Comparison of ENCODE assay signal across 22 mouse cellular contexts in genomic region chr19:32552106-32552505, GRCm38 (mm10). TPM values are rescaled to one million over a fixed set of nuclear protein-coding genes. Genes with fewer than 3 reads are reported as not detected.
DNase-seq lines count a peak whose midpoint lies in the region; ATAC-seq and TF ChIP-seq lines count a peak whose summit lies in the region.
"Had no signal": no experiment of that assay in that cellular context is flagged by ENCODE, and none has a peak within 500 bp of the region (broad histone marks: within the 10 kb centered on the region; RNA-seq: fewer than 3 reads in every experiment).

No protein-coding gene starts in this region.

- TF ChIP-seq EP300 in heart, adult 2 months (IDR thresholded peaks at IDR 0.05; ENCODE audit: insufficient read depth, low read depth, low read length), result no peak

- 49% methylated on average over 1 of the region's 1 CpGs for WGBS in heart, adult 2 months
- WGBS in heart, embryonic 10.5 days, result 57% methylated on average over 1 of the region's 1 CpGs
- WGBS in liver, adult 2 months, result 11% methylated on average over 1 of the region's 1 CpGs
- 44% methylated on average over 1 of the region's 1 CpGs for WGBS in liver, embryonic 12.5 days (ENCODE audit: insufficient replicate concordance)
- 51% methylated on average over 1 of the region's 1 CpGs for WGBS in stomach, embryonic 16.5 days

- peak overlapping the region; percentile 34; the same call in 1 of the 2 replicates for H3K27ac ChIP-seq in heart, adult 2 months
- no peak overlapping the region for H3K27ac ChIP-seq in heart, embryonic 10.5 days
- H3K27ac ChIP-seq in liver, adult 2 months (replicated peaks; ENCODE audit: insufficient read depth, low read depth, low read length), result peak overlapping the region; percentile 80
- no peak overlapping the region for H3K27ac ChIP-seq in liver, embryonic 12.5 days
- 0 out of 2 replicates have a peak overlapping the region, but pooled peaks have one; percentile 37 for H3K27ac ChIP-seq in stomach, embryonic 16.5 days (ENCODE audit: low read length)
- H3K27ac ChIP-seq: forebrain, embryonic 12.5 days; hindbrain, embryonic 13.5 days; kidney, postnatal 0 days; left cerebral cortex, adult 2 months; liver, embryonic 13.5 days; midbrain, embryonic 12.5 days; neural tube, embryonic 12.5 days had no signal

- intact Hi-C loops in heart, adult 2 months (cut with DNase I), result no loop called here

- no peaks in the 10 kb centered on the region for H3K27me3 ChIP-seq in heart, adult 2 months (ENCODE audit: control insufficient read depth, insufficient read depth, low read length)
- no peaks in the 10 kb centered on the region for H3K27me3 ChIP-seq in heart, embryonic 10.5 days (ENCODE audit: insufficient read depth, poor library complexity, severe bottlenecking)
- H3K27me3 ChIP-seq in liver, adult 2 months (ENCODE audit: control insufficient read depth, insufficient read depth, low read length), result no peaks in the 10 kb centered on the region
- H3K27me3 ChIP-seq in liver, embryonic 12.5 days (replicated peaks), result no peaks in the 10 kb centered on the region
- H3K27me3 ChIP-seq in Patski, result peaks cover 13% of the 10 kb centered on the region
- no peaks in the 10 kb centered on the region for H3K27me3 ChIP-seq in stomach, embryonic 16.5 days (ENCODE audit: control insufficient read depth, insufficient read depth, low read length)
- H3K27me3 ChIP-seq: forebrain, embryonic 12.5 days; hindbrain, embryonic 13.5 days; liver, embryonic 13.5 days; midbrain, embryonic 12.5 days; neural tube, embryonic 12.5 days had no signal

- in situ Hi-C loops in Patski (cut with MboI; ENCODE audit: low pct_unique_long_range_greater_than_20kb), result no loop called here

- H3K9me3 ChIP-seq in heart, embryonic 10.5 days, result no peaks in the 10 kb centered on the region
- H3K9me3 ChIP-seq in liver, embryonic 12.5 days (replicated peaks), result no peaks in the 10 kb centered on the region
- no peaks in the 10 kb centered on the region for H3K9me3 ChIP-seq in stomach, embryonic 16.5 days (replicated peaks; ENCODE audit: control insufficient read depth, low read length)
- H3K9me3 ChIP-seq: forebrain, embryonic 12.5 days; hindbrain, embryonic 13.5 days; liver, embryonic 13.5 days; midbrain, embryonic 12.5 days; neural tube, embryonic 12.5 days had no signal

- H3K36me3 ChIP-seq in heart, adult 2 months (ENCODE audit: control insufficient read depth, insufficient read depth, low read length), result no peaks in the 10 kb centered on the region
- H3K36me3 ChIP-seq in heart, embryonic 10.5 days, result no peaks in the 10 kb centered on the region
- H3K36me3 ChIP-seq in liver, adult 2 months (ENCODE audit: control insufficient read depth, insufficient read depth, low read length), result no peaks in the 10 kb centered on the region
- no peaks in the 10 kb centered on the region for H3K36me3 ChIP-seq in liver, embryonic 12.5 days
- no peaks in the 10 kb centered on the region for H3K36me3 ChIP-seq in stomach, embryonic 16.5 days (ENCODE audit: control insufficient read depth, insufficient read depth, low read length)
- H3K36me3 ChIP-seq: forebrain, embryonic 12.5 days; hindbrain, embryonic 13.5 days; liver, embryonic 13.5 days; midbrain, embryonic 12.5 days; neural tube, embryonic 12.5 days had no signal

- H3K9ac ChIP-seq in heart, adult 2 months (ENCODE audit: low read depth, low read length), result no peak overlapping the region
- peak overlapping the region; percentile 25; the same call in 1 of the 2 replicates for H3K9ac ChIP-seq in liver, adult 2 months (ENCODE audit: low read depth, low read length)
- H3K9ac ChIP-seq in liver, embryonic 12.5 days, result no peak overlapping the region
- H3K9ac ChIP-seq in stomach, embryonic 16.5 days (ENCODE audit: low read length), result no peak overlapping the region
- H3K9ac ChIP-seq: forebrain, embryonic 12.5 days; hindbrain, embryonic 13.5 days; liver, embryonic 13.5 days; midbrain, embryonic 12.5 days; neural tube, embryonic 12.5 days had no signal

- peaks cover 7% of the 10 kb centered on the region for H3K4me1 ChIP-seq in heart, adult 2 months (ENCODE audit: control insufficient read depth, insufficient read depth, low read length)
- H3K4me1 ChIP-seq in heart, embryonic 10.5 days, result no peaks in the 10 kb centered on the region
- peaks cover 12% of the 10 kb centered on the region for H3K4me1 ChIP-seq in liver, adult 2 months (ENCODE audit: control insufficient read depth, insufficient read depth, low read length)
- H3K4me1 ChIP-seq in liver, embryonic 12.5 days, result no peaks in the 10 kb centered on the region
- peaks cover 3% of the 10 kb centered on the region; the same call in 1 of the 2 replicates for H3K4me1 ChIP-seq in stomach, embryonic 16.5 days (ENCODE audit: control insufficient read depth, insufficient read depth, low read length)
- H3K4me1 ChIP-seq: hindbrain, embryonic 13.5 days; neural tube, embryonic 12.5 days had no signal

- CTCF ChIA-PET in Patski (lab: Charles Lee), result no interaction called here

- no peak overlapping the region for H3K4me2 ChIP-seq in liver, embryonic 12.5 days
- H3K4me2 ChIP-seq in stomach, embryonic 16.5 days (ENCODE audit: low read depth, low read length), result no peak overlapping the region
- H3K4me2 ChIP-seq: forebrain, embryonic 12.5 days; hindbrain, embryonic 13.5 days; liver, embryonic 13.5 days; midbrain, embryonic 12.5 days; neural tube, embryonic 12.5 days had no signal

- no peak overlapping the region for H3K4me3 ChIP-seq in heart, adult 2 months
- no peak overlapping the region for H3K4me3 ChIP-seq in heart, embryonic 10.5 days
- no peak overlapping the region for H3K4me3 ChIP-seq in liver, adult 2 months (ENCODE audit: insufficient read depth, low read depth, low read length)
- no peak overlapping the region for H3K4me3 ChIP-seq in liver, embryonic 12.5 days
- H3K4me3 ChIP-seq in stomach, embryonic 16.5 days (replicated peaks; ENCODE audit: low read length), result no peak overlapping the region
- H3K4me3 ChIP-seq: forebrain, embryonic 12.5 days; hindbrain, embryonic 13.5 days; left cerebral cortex, adult 2 months; liver, embryonic 13.5 days; midbrain, embryonic 12.5 days; neural tube, embryonic 12.5 days had no signal

- POLR2A ChIA-PET in Patski (lab: Charles Lee), result no interaction called here

- DNase-seq in heart, adult 2 months, result peak in 1 of 2 experiments; percentile 12
- DNase-seq in heart, embryonic 10.5 days (ENCODE audit: low spot score), result no peak
- no peak for DNase-seq in liver, adult 2 months (ENCODE audit: extremely low read depth, low read depth, low spot score)
- peak; percentile 24 for DNase-seq in Patski (ENCODE audit: low read depth, low spot score)
- DNase-seq in layer of hippocampus, adult 9-11 months, result no peak
- DNase-seq: adrenal gland, adult 2 months; B cell, adult 2 months; cerebellum, adult 8-10 months; gastrocnemius, postnatal 14 days; left cerebral cortex, postnatal 4 days; liver, embryonic 13.5 days; right cerebral cortex, postnatal 4 days; thymus, postnatal 25 days had no signal

- no peaks in the 10 kb centered on the region for H3K79me2 ChIP-seq in heart, adult 2 months (replicated peaks; ENCODE audit: control insufficient read depth, insufficient read depth, low read length)
- H3K79me2 ChIP-seq in liver, adult 2 months (ENCODE audit: control insufficient read depth, insufficient read depth, low read length), result no peaks in the 10 kb centered on the region

- TF ChIP-seq CTCF in heart, adult 2 months (IDR thresholded peaks at IDR 0.05), result no peak
- TF ChIP-seq CTCF in liver, adult 2 months (IDR thresholded peaks at IDR 0.05; ENCODE audit: low read depth, low read length), result no peak
- no peak for TF ChIP-seq CTCF in Patski (IDR thresholded peaks at IDR 0.05)

- ATAC-seq in liver, embryonic 12.5 days, result no peak
- peak; percentile 29 for ATAC-seq in Patski
- ATAC-seq in stomach, embryonic 16.5 days (ENCODE audit: insufficient read depth, low FRiP score), result no peak
- ATAC-seq: inflammation-experienced regulatory T-cells, adult 6 months had no signal

- TF ChIP-seq POLR2A in heart, adult 2 months (IDR thresholded peaks at IDR 0.05; ENCODE audit: insufficient read depth, low read depth, low read length), result no peak
- no peak for TF ChIP-seq POLR2A in liver, adult 2 months (IDR thresholded peaks at IDR 0.05; ENCODE audit: extremely low read depth, insufficient read depth, low read length)

RNA-seq across cellular contexts. Expression of gene Papss2, which starts 43.5 kb away (rescaled TPM):
- 10 to 100 TPM; 12.2 to 14.0 TPM for total RNA-seq in heart, adult 2 months (2021)
- polyA plus RNA-seq in heart, adult 2 months (2012; rRNA removed), result 6.2 and 9.1 TPM in 2 replicates
- polyA plus RNA-seq in heart, embryonic 10.5 days (2016; fragmentation: Nextera tagmentation; extraction: Ambion mirVana), result 6.6 and 12.2 TPM in 2 replicates
- 211 and 223 TPM in 2 replicates for total RNA-seq in liver, adult 2 months (2014; rRNA removed)
- polyA plus RNA-seq in liver, adult 2 months (2012; rRNA removed), result 75.1 and 86.7 TPM in 2 replicates
- polyA plus RNA-seq in liver, embryonic 12.5 days (2016; fragmentation: Nextera tagmentation; extraction: Ambion mirVana), result 2.0 and 3.1 TPM in 2 replicates
- polyA plus RNA-seq in Patski (2021), result 0.90 TPM
- polyA plus RNA-seq in stomach, embryonic 16.5 days (2015; fragmentation: Nextera tagmentation; extraction: Ambion mirVana), result 11.0 and 13.0 TPM in 2 replicates

Comparison
In these comparisons a context has a peak if more than half of its experiments do, and no peak if none do; other contexts are left out.
1. H3K27ac ChIP-seq: peak in heart, adult 2 months (single experiment), liver, adult 2 months (single experiment) and stomach, embryonic 16.5 days (single experiment); none in heart, embryonic 10.5 days (single experiment) and liver, embryonic 12.5 days (single experiment).